Mouse (Mus musculus): Measurements from ENCODE around the gene Gm12216.

DNA sequence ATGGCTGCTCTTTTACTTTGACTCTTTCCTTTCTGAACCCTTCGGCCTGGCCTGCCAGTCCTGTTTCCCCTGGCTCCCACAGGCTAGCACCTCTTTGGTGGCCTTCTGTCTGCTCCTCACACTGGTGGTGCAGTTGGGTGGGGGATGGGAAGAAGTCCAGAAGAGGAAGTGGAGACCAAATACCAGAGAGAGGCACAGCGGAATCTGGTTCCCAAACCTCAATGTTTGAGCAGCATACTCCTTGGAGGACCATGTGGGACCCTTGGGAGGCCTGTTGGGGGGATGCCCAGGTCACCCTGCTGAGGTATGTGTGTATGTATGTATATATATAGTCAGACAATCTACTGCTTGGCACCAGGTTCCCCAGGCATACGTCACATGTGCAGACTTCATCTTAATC is 65.0 kb downstream of the Gm12216 start:
- TF ChIP-seq CTCF (IDR thresholded peaks at IDR 0.05) (no peak), POLR2A (IDR thresholded peaks at IDR 0.05; ENCODE audit: insufficient read depth, low read depth, low read length) (no peak)
